Mouse (Mus musculus) neural tube, embryonic 12.5 days (tissue): ENCODE data around the gene Cd300ld2. TPM values are rescaled to one million over a fixed set of nuclear protein-coding genes. Genes with fewer than 3 reads are reported as not detected.

Source experiments
- ATAC-seq: fragments of 200-750 bp; cut with Nextera tagmentation; 2 replicates; pipeline ENCODE4 v1.8.0; 2017; ENCODE audit warnings: low read depth, mild to moderate bottlenecking, moderate TSS enrichment, moderate library complexity; ENCODE audit not compliant: low FRiP score
- H3K27ac ChIP-seq: fragments of 300-500 bp; sonication (generic); 2 replicates; pipeline ENCODE4 v1.5.1; 2016
- H3K27me3 ChIP-seq: fragments of 300-500 bp; sonication (generic); replicated peaks from 2 replicates; pipeline ENCODE4 v1.6.1; 2016; ENCODE audit warnings: mild to moderate bottlenecking
- H3K36me3 ChIP-seq: fragments of 300-500 bp; sonication (generic); 2 replicates; pipeline ENCODE4 v1.6.1; 2016; ENCODE audit warnings: mild to moderate bottlenecking
- H3K4me1 ChIP-seq: fragments of 300-500 bp; sonication (generic); 2 replicates; pipeline ENCODE4 v1.6.1; 2016
- H3K4me2 ChIP-seq: fragments of 300-500 bp; sonication (generic); replicated peaks from 2 replicates; pipeline ENCODE4 v1.6.1; 2016; ENCODE audit warnings: mild to moderate bottlenecking
- H3K4me3 ChIP-seq: fragments of 300-500 bp; sonication (generic); 2 replicates; pipeline ENCODE4 v1.5.1; 2016
- H3K9ac ChIP-seq: fragments of 300-500 bp; sonication (generic); 2 replicates; pipeline ENCODE4 v1.6.1; 2016; ENCODE audit warnings: mild to moderate bottlenecking
- H3K9me3 ChIP-seq: fragments of 300-500 bp; sonication (generic); 2 replicates; pipeline ENCODE4 v1.6.1; 2016; ENCODE audit warnings: mild to moderate bottlenecking
- WGBS: fragments of 180-500 bp; shearing (Covaris S2); methylation state at CpG from one replicate; pipeline ENCODE4 v1.1.7; 2016; 5-methylcytosine and 5-hydroxymethylcytosine counted together
- polyA plus RNA-seq: library from polyadenylated mRNA; unstranded; fragments of >200 nt; fragmentation: Nextera tagmentation; extraction: Ambion mirVana; gene quantifications from 2 replicates; pipeline ENCODE4 v1.2.1, GENCODE M21; 2016

The Cd300ld2 gene
- polyA plus RNA-seq, 1 experiment from 2014 or later, result not detected

DNA sequence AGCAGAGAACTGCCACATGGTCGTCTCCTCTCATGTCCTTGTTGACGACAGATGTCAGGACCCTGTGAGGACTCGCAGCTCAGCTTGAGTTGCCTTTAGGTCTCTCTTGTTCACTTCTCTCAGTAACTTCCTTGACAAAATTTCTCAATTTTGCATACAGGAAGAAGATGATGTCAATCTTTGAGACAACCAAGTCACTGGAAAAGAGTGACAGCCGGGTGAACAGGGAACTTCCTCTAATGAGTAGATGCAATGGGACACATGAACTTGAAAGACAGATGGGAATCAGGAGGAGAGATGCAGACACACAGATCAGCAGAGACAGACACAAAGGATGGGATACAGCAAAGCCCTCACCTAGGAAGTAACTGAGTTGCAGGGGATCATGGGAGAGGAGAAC, 26.2 kb downstream of the Cd300ld2 start, which contains the start of gene Cd300ld:
TSS of gene Cd300ld (minus strand) at position 130 of the 400 bp plus-strand sequence.
- Histone ChIP-seq H3K4me1 (no peaks in the 10 kb centered on the region), H3K36me3 (no peaks in the 10 kb centered on the region), H3K9ac (no peak within 1 kb of the TSS), H3K9me3 (no peaks in the 10 kb centered on the region), H3K4me2 (no peak within 1 kb of the TSS), H3K27ac (no peak within 1 kb of the TSS), H3K4me3 (no peak within 1 kb of the TSS), H3K27me3 (no peaks in the 10 kb centered on the region)
- ATAC-seq, result no peak
- 82% methylated on average over 4 of the region's 4 CpGs for WGBS

DNA sequence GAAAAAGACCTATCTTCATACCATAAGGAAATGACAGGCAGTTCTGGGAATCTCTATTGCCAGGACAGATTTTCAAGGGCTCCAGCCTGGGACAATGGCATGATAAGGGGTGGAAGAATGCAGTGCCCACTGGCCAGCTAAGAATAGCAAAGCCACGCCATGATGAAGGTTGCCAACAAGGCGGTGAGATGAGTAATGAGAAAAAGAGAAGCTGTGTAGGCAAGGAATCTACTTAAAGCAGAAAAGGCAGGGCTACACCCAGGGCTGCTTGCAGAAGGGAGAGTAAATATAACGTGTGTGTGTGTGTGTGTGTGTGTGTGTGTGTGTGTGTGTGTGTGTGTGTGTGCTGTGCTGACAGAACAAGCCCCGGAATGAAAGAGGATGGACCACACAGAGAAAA, 34.1 kb downstream of the Cd300ld2 start:
- H3K9me3 ChIP-seq, result peaks cover 15% of the 10 kb centered on the region
- H3K27ac ChIP-seq, result no peak overlapping the region
- H3K27me3 ChIP-seq, result no peaks in the 10 kb centered on the region
- no peak overlapping the region for H3K4me3 ChIP-seq
- H3K4me1 ChIP-seq, result no peaks in the 10 kb centered on the region
- 68% methylated on average over 4 of the region's 4 CpGs for WGBS
- H3K4me2 ChIP-seq, result no peak overlapping the region
- ATAC-seq, result no peak
- no peak overlapping the region for H3K9ac ChIP-seq
- no peaks in the 10 kb centered on the region for H3K36me3 ChIP-seq

DNA sequence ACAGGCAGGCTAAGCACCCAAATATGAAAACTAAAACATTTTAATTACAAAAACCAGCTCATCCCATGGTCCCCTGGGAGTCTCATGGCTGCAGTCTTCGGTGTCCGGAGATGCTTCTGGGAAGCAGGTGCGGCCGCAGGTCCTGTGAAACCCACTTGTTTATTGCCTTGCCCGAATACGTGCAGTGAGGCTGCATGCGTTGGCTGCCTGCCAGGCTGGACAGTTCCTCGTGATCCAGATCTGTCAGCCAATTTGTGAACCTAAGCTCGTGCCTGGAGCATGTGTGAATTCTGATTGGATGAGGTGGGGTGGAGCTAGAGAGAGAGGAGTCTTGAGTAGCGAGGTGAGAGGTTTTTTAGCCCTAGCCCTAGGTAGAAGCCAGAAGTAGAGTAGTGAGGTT, 43.3 kb downstream of the Cd300ld2 start:
- peaks cover 5% of the 10 kb centered on the region; the same call in 1 of the 2 replicates for H3K9me3 ChIP-seq
- H3K36me3 ChIP-seq, result no peaks in the 10 kb centered on the region
- no peak for ATAC-seq
- no peak overlapping the region for H3K27ac ChIP-seq
- no peak overlapping the region for H3K4me3 ChIP-seq
- WGBS, result 89% methylated on average over 10 of the region's 10 CpGs
- H3K27me3 ChIP-seq, result no peaks in the 10 kb centered on the region
- no peak overlapping the region for H3K9ac ChIP-seq
- H3K4me1 ChIP-seq, result no peaks in the 10 kb centered on the region
- H3K4me2 ChIP-seq, result no peak overlapping the region

DNA sequence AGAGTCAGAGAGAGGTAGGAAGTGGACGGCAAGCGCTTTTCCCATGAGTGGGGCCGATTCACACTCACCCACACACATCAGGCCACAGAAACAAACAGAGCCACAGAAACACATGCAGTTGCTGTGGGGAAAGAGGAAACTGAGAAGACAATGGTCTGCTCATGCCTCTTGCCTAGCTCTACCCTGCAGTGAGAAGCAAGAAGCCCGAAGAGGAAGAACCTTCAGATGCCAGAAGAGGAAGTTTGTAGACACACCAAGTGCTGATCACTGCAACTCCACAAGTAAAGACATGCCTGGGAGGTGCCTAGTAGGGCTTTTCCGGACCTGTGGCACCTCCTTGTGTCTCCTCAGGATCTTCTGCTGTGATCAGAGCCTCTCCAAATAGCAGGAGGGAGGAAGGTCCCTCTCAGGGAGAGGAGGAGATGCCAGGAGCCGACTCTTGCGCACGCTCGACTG, 47.2 kb downstream of the Cd300ld2 start, which contains the start of gene Cd300c:
TSS of gene Cd300c (minus strand) at position 406 of the 456 bp plus-strand sequence.
- no peak within 1 kb of the TSS for H3K27ac ChIP-seq
- no peak within 1 kb of the TSS for H3K9ac ChIP-seq
- no peak within 1 kb of the TSS for H3K4me3 ChIP-seq
- H3K27me3 ChIP-seq, result no peaks in the 10 kb centered on the region
- no peak within 1 kb of the TSS for H3K4me2 ChIP-seq
- no peaks in the 10 kb centered on the region for H3K36me3 ChIP-seq
- peaks cover under 1% of the 10 kb centered on the region; the same call in 1 of the 2 replicates for H3K9me3 ChIP-seq
- no peaks in the 10 kb centered on the region for H3K4me1 ChIP-seq
- ATAC-seq, result no peak
- 79% methylated on average over 9 of the region's 9 CpGs for WGBS

DNA sequence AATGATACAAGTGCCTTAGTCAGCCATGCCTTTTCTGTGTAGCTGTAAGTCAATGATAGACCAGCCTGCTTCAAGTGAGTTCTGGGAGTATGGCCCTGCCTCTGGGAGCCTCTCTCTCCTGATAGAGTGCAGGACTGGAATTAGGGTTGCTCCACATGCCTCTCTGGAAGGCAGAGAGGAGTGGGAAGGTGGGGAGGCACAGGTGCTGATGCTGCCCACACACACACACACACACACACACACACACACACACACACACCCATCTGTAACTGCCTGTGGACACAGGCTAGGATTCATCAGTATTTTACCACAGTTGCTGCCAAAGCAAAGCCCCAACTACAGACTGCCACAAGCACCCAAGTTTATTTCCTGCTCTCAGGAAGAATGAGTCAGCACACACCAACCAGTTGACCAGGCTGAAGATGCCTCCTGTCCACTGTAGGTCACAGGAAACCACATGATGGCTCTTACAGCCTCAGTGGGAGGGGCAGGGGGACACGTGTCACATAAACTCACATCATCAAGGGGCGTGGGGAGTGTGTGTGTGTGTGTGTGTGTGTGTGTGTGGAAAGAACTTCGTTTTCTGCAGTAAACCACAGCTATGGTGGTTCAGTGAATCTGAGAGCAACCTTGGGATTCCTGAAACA, 50.7 kb downstream of the Cd300ld2 start:
- Histone ChIP-seq H3K4me3 (no peak overlapping the region), H3K36me3 (no peaks in the 10 kb centered on the region), H3K27ac (no peak overlapping the region), H3K4me1 (no peaks in the 10 kb centered on the region), H3K9me3 (no peaks in the 10 kb centered on the region), H3K4me2 (no peak overlapping the region), H3K27me3 (no peaks in the 10 kb centered on the region), H3K9ac (no peak overlapping the region)
- 56% methylated on average over 3 of the region's 3 CpGs for WGBS
- no peak for ATAC-seq

DNA sequence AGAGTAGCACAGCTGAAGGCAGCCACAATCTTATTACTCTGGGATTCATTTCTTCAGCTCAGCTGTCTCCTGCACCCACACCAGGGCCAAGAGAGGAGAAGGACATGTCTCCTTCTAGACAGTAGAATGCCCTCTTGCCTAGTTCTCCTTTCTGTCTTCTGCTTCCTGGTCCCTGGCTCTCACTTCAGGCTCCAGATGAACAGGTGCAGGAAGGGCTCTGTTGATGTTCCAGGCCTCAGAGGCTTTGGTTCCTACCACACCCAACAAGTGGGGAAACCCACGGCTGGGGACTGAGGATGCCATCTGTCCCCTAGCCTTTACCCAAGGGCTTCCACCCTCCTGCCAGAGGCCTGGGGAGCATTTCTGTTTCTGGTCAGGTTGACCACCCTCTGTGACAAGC, 55.6 kb downstream of the Cd300ld2 start:
- H3K4me1 ChIP-seq, result no peaks in the 10 kb centered on the region
- ATAC-seq, result no peak
- no peak overlapping the region for H3K4me2 ChIP-seq
- H3K36me3 ChIP-seq, result no peaks in the 10 kb centered on the region
- H3K27ac ChIP-seq, result no peak overlapping the region
- no peak overlapping the region for H3K9ac ChIP-seq
- no peaks in the 10 kb centered on the region for H3K9me3 ChIP-seq
- no peak overlapping the region for H3K4me3 ChIP-seq
- no peaks in the 10 kb centered on the region for H3K27me3 ChIP-seq
- WGBS, result 82% methylated on average over 1 of the region's 1 CpGs

Other genes starting within 250 kb of the Cd300ld2 start
- 48.5 and 51.2 TPM in 2 replicates for gene Btbd17, start 220.2 kb downstream of the Cd300ld2 start, polyA plus RNA-seq
- not detected in 2 replicates for gene Gpr142, start 217.3 kb downstream of the Cd300ld2 start, polyA plus RNA-seq
- gene Gprc5c, start 165.0 kb downstream of the Cd300ld2 start, polyA plus RNA-seq, result 21.6 and 23.9 TPM in 2 replicates
- 0.74 and 0.87 TPM in 2 replicates for gene Cd300a, start 126.2 kb downstream of the Cd300ld2 start, polyA plus RNA-seq
- gene Cd300lb, start 81.8 kb downstream of the Cd300ld2 start, polyA plus RNA-seq, result not detected in 2 replicates
- gene Cd300c, start 47.0 kb downstream of the Cd300ld2 start, polyA plus RNA-seq, result not detected in 2 replicates
- gene Cd300ld, start 26.3 kb downstream of the Cd300ld2 start, polyA plus RNA-seq, result 0.08 and 0.11 TPM in 2 replicates
- gene Cd300c2, start 14.3 kb downstream of the Cd300ld2 start, polyA plus RNA-seq, result 1.1 and 1.2 TPM in 2 replicates
- gene Cd300ld4, start 10.8 kb upstream of the Cd300ld2 start, polyA plus RNA-seq, result not detected in 2 replicates
- gene Cd300ld5, start 21.6 kb upstream of the Cd300ld2 start, polyA plus RNA-seq, result not detected in 2 replicates
- gene Cd300ld3, start 32.2 kb upstream of the Cd300ld2 start, polyA plus RNA-seq, result not detected in 2 replicates
- gene Cd300e, start 46.0 kb upstream of the Cd300ld2 start, polyA plus RNA-seq, result not detected in 2 replicates
- 2.0 and 3.5 TPM in 2 replicates for gene Rab37, start 75.2 kb upstream of the Cd300ld2 start, polyA plus RNA-seq
- 0.61 TPM in 1 of 2 replicates, not detected in the other for gene Cd300lf, start 117.8 kb upstream of the Cd300ld2 start, polyA plus RNA-seq
- 36.7 and 41.1 TPM in 2 replicates for gene Slc9a3r1, start 147.1 kb upstream of the Cd300ld2 start, polyA plus RNA-seq
- 8.6 and 9.7 TPM in 2 replicates for gene Tmem104, start 171.3 kb upstream of the Cd300ld2 start, polyA plus RNA-seq
- gene Nat9, start 171.7 kb upstream of the Cd300ld2 start, polyA plus RNA-seq, result 19.7 and 20.3 TPM in 2 replicates